Mouse (Mus musculus) lung, postnatal 0 days (tissue): ENCODE measurements around the gene Cd86. TPM values are rescaled to one million over a fixed set of nuclear protein-coding genes. Genes with fewer than 3 reads are reported as not detected.

Experiments
- ATAC-seq: fragments of 200-750 bp; cut with Nextera tagmentation; 2 replicates; pipeline ENCODE4 v1.8.0; 2017; ENCODE audit warnings: moderate library complexity
- DNase-seq: peaks from one replicate; pipeline ENCODE4 v3.0.0-alpha.2; 2016; ENCODE audit warnings: low spot score
- H3K27ac ChIP-seq: fragments of 300-500 bp; sonication (generic); 2 replicates; pipeline ENCODE4 v1.5.1; 2014; ENCODE audit warnings: antibody characterized with exemption, mild to moderate bottlenecking, low read length, mixed read lengths
- H3K27me3 ChIP-seq: fragments of 300-500 bp; sonication (generic); replicated peaks from 2 replicates; pipeline ENCODE4 v1.6.1; 2014; ENCODE audit warnings: low read length, mixed read lengths; ENCODE audit not compliant: insufficient read depth
- H3K36me3 ChIP-seq: fragments of 300-500 bp; sonication (generic); 2 replicates; pipeline ENCODE4 v1.6.1; 2014; ENCODE audit warnings: low read length, mixed read lengths; ENCODE audit not compliant: insufficient read depth
- H3K4me1 ChIP-seq: fragments of 300-500 bp; sonication (generic); 2 replicates; pipeline ENCODE4 v1.6.1; 2014; ENCODE audit warnings: antibody characterized with exemption, low read depth, low read length, mixed read lengths; ENCODE audit not compliant: insufficient read depth
- H3K4me2 ChIP-seq: fragments of 300-500 bp; sonication (generic); replicated peaks from 2 replicates; pipeline ENCODE4 v1.6.1; 2014; ENCODE audit warnings: low read depth, mild to moderate bottlenecking, low read length, moderate library complexity, mixed read lengths
- H3K4me3 ChIP-seq: fragments of 300-500 bp; sonication (generic); 2 replicates; pipeline ENCODE4 v1.5.1; 2014; ENCODE audit warnings: low read depth, low read length
- H3K9ac ChIP-seq: fragments of 300-500 bp; sonication (generic); replicated peaks from 2 replicates; pipeline ENCODE4 v1.6.1; 2014; ENCODE audit warnings: low read depth, mild to moderate bottlenecking
- H3K9me3 ChIP-seq: fragments of 300-500 bp; sonication (generic); 2 replicates; pipeline ENCODE4 v1.6.1; 2016; ENCODE audit warnings: low read length, mixed read lengths
- CTCF ChIP-seq: IDR thresholded peaks from 2 replicates; pipeline ENCODE4 v1.5.1; 2016; ENCODE audit warnings: antibody characterized with exemption, mild to moderate bottlenecking
- EP300 ChIP-seq: IDR thresholded peaks from 2 replicates; pipeline ENCODE4 v1.6.1; 2016; ENCODE audit warnings: antibody characterized with exemption, mild to moderate bottlenecking, control low read depth
- WGBS: fragments of 180-500 bp; shearing (Covaris S2); extraction: QIAGEN DNeasy Blood & Tissue Kit; methylation state at CpG from one replicate; pipeline ENCODE4 v1.1.7; 2014; 5-methylcytosine and 5-hydroxymethylcytosine counted together
- polyA plus RNA-seq: library from polyadenylated mRNA; unstranded; fragments of >200 nt; fragmentation: Nextera tagmentation; extraction: Ambion mirVana; gene quantifications from 2 replicates; pipeline ENCODE4 v1.2.1, GENCODE M21; 2015

Cd86 gene
- polyA plus RNA-seq, 1 experiment from 2014 or later, result 2.6 TPM

GRCm38 (mm10) chr16:36571942-36572341 is 93.9 kb downstream of the Cd86 start:
- 55% methylated on average over 8 of the region's 8 CpGs for WGBS
- ATAC-seq, result no peak
- H3K9me3 ChIP-seq, result no peaks in the 10 kb centered on the region
- no peak overlapping the region for H3K4me3 ChIP-seq
- H3K9ac ChIP-seq, result no peak overlapping the region
- no peaks in the 10 kb centered on the region for H3K36me3 ChIP-seq
- DNase-seq, result no peak
- no peaks in the 10 kb centered on the region for H3K4me1 ChIP-seq
- TF ChIP-seq EP300, result no peak
- no peak for TF ChIP-seq CTCF
- H3K27me3 ChIP-seq, result no peaks in the 10 kb centered on the region
- H3K27ac ChIP-seq, result no peak overlapping the region
- H3K4me2 ChIP-seq, result no peak overlapping the region

GRCm38 (mm10) chr16:36561386-36562338 is 104.2 kb downstream of the Cd86 start, which contains the start of gene Casr:
Gene Casr, minus strand, starts transcription at chr16:36562141.
- H3K9ac ChIP-seq, result no peak within 1 kb of the TSS
- ATAC-seq, result no peak
- DNase-seq, result no peak

DNA sequence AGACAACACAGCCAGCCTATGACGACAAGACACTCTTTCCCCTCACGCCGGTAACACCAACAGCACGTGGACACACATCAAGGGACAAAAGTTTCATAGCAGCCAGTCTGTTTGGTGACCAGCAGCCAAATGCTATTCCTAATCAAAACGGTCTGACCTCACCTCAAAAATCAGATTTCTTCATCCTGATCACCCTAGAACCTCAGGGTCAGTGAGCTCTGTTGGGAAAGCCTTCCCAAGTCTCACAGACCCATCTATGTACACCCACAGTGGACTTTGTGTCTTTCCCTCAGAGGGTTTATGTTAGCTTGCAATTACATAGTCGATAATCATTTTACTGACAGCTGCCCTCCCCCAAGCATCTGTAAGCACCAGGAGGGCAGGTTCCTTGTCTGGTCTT is 106.3 kb downstream of the Cd86 start:
- Histone ChIP-seq H3K9me3 (no peaks in the 10 kb centered on the region), H3K36me3 (no peaks in the 10 kb centered on the region), H3K9ac (no peak overlapping the region), H3K4me3 (no peak overlapping the region), H3K27me3 (0 out of 2 replicates have a peak, but pooled peaks cover 6% of the 10 kb centered on the region), H3K27ac (no peak overlapping the region), H3K4me2 (no peak overlapping the region), H3K4me1 (no peaks in the 10 kb centered on the region)
- WGBS, result 81% methylated on average over 6 of the region's 6 CpGs
- DNase-seq, result no peak
- no peak for ATAC-seq
- TF ChIP-seq EP300 (no peak), CTCF (no peak)

More at GRCm38 (mm10) chr16:36561386-36562338, 104.2 kb downstream of the Cd86 start, which contains the start of gene Casr:
- H3K36me3 ChIP-seq, result no peaks in the 10 kb centered on the region
- TF ChIP-seq CTCF (no peak), EP300 (no peak)
- H3K4me2 ChIP-seq, result 0 out of 2 replicates have a peak within 1 kb of the TSS, but pooled peaks have one; percentile 11
- H3K4me3 ChIP-seq, result no peak within 1 kb of the TSS
- 3% methylated on average over 36 of the region's 36 CpGs for WGBS
- no peaks in the 10 kb centered on the region for H3K4me1 ChIP-seq
- H3K27me3 ChIP-seq, result 0 out of 2 replicates have a peak, but pooled peaks cover 6% of the 10 kb centered on the region
- H3K27ac ChIP-seq, result no peak within 1 kb of the TSS
- H3K9me3 ChIP-seq, result no peaks in the 10 kb centered on the region

DNA sequence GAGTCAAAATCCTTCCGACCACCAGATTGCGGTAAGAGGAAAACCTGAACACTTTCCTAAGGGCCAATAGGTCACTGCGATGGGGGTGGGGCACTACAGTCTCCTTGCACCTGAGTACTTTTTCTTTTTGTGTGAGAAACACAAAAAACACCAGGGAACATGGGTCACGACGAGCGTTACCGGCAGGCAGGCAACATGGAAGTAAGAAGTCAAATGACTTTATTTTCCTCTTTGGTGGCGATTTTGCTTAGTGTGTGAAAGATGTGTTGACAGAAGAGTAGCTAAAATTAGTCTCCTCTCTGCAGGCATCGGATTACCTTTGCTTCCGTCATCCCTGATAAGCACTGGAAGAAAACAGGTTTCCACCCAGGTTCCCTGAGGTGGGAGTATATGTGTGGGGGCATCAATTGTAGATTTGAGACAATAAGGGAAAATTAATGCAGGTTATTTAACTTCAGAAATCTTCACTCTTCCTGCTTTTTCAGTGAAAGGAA is 110.2 kb downstream of the Cd86 start:
- Histone ChIP-seq H3K4me3 (no peak overlapping the region), H3K36me3 (no peaks in the 10 kb centered on the region), H3K4me2 (no peak overlapping the region)

More for the DNA sequence above, 110.2 kb downstream of the Cd86 start:
- H3K4me1 ChIP-seq, result no peaks in the 10 kb centered on the region
- TF ChIP-seq CTCF (no peak), EP300 (no peak)
- DNase-seq, result no peak
- 54% methylated on average over 10 of the region's 10 CpGs for WGBS
- H3K9me3 ChIP-seq, result no peaks in the 10 kb centered on the region
- H3K9ac ChIP-seq, result no peak overlapping the region
- no peak overlapping the region for H3K27ac ChIP-seq
- no peaks in the 10 kb centered on the region for H3K27me3 ChIP-seq
- ATAC-seq, result no peak

Other genes starting within 250 kb of the Cd86 start
- 14.5 and 16.1 TPM in 2 replicates for gene Stfa3, start 210.7 kb downstream of the Cd86 start, polyA plus RNA-seq
- gene Casr, start 103.9 kb downstream of the Cd86 start, polyA plus RNA-seq, result 0.12 TPM in 1 of 2 replicates, not detected in the other
- gene Ildr1, start 27.9 kb upstream of the Cd86 start, polyA plus RNA-seq, result 8.8 and 10.7 TPM in 2 replicates
- 57.3 and 75.1 TPM in 2 replicates for gene Slc15a2, start 118.9 kb upstream of the Cd86 start, polyA plus RNA-seq
- gene Iqcb1, start 162.3 kb upstream of the Cd86 start, polyA plus RNA-seq, result 11.8 and 13.1 TPM in 2 replicates
- 0.95 and 1.4 TPM in 2 replicates for gene Eaf2, start 208.9 kb upstream of the Cd86 start, polyA plus RNA-seq
- 114 and 120 TPM in 2 replicates for gene Golgb1, start 209.1 kb upstream of the Cd86 start, polyA plus RNA-seq